Mouse (Mus musculus): ENCODE results near the gene Mptx2. TPM values are rescaled to one million over a fixed set of nuclear protein-coding genes. Genes with fewer than 3 reads are reported as not detected.

Gene Mptx2
- polyA plus RNA-seq (2015; fragmentation: Nextera tagmentation; extraction: Ambion mirVana), result not detected in 2 replicates

DNA sequence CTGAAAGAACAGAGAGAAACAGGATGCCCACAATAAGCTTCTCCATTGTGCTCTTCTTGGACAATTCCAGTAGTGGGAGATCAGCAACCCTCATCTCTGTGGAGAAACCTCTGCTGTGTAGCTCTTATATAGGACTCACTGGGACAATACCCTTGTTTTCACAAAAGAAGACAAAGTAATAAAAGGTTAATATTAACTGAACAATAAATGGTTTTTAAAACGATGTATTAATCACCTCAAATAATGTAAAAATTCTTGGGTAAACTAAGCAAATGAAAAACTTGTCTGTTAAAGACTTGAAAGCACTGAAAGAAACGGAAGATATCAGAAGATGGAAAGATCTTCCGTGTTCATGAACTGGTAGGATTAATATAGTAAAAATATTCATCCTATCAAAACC, at the start of gene Mptx2:
Mptx2 (minus strand) TSS at position 101 of the 400 bp plus-strand sequence.
- Histone ChIP-seq H3K36me3 (ENCODE audit: control insufficient read depth, insufficient read depth) (no peaks in the 10 kb centered on the region), H3K27ac (ENCODE audit: low read length) (no peak within 1 kb of the TSS)

DNA sequence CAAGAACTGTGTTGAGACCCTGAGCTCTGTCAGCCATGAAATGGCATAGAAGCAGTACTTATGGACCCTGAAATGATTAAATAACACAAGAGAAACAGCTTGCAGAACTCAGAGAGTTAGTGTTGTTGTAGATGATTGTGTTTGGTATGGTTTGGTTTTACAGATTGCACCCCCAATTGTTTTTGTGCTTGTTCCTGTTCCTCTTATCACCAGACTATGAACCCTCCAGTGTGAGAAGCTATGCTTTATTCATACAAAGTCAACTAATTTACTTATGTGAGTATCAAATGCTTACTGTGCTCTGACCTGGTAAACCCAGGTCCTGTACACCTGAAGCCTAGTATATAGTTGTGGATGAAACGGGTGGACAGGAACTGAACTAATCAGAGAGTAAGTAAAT, 49.0 kb upstream of the Mptx2 start:
- Histone ChIP-seq H3K4me3 (replicated peaks; ENCODE audit: low read length) (no peak overlapping the region), H3K27me3 (replicated peaks; ENCODE audit: control insufficient read depth, insufficient read depth, low read length) (no peaks in the 10 kb centered on the region), H3K27ac (ENCODE audit: low read length) (no peak overlapping the region), H3K4me2 (ENCODE audit: low read length) (no peak overlapping the region), H3K9me3 (ENCODE audit: control insufficient read depth, low read length) (no peaks in the 10 kb centered on the region), H3K4me1 (replicated peaks; ENCODE audit: control insufficient read depth, insufficient read depth, low read length) (peaks cover 7% of the 10 kb centered on the region; the same call in 1 of the 2 replicates), H3K36me3 (ENCODE audit: control insufficient read depth, insufficient read depth) (no peaks in the 10 kb centered on the region), H3K9ac (replicated peaks; ENCODE audit: low read depth, low read length) (no peak overlapping the region)
- ATAC-seq, result no peak
- 68% methylated on average over 1 of the region's 1 CpGs for WGBS

More for the DNA sequence above, at the start of gene Mptx2:
- Histone ChIP-seq H3K27me3 (replicated peaks; ENCODE audit: control insufficient read depth, insufficient read depth, low read length) (no peaks in the 10 kb centered on the region), H3K9ac (replicated peaks; ENCODE audit: low read depth, low read length) (no peak within 1 kb of the TSS), H3K4me2 (ENCODE audit: low read length) (no peak within 1 kb of the TSS), H3K4me1 (replicated peaks; ENCODE audit: control insufficient read depth, insufficient read depth, low read length) (no peaks in the 10 kb centered on the region), H3K9me3 (ENCODE audit: control insufficient read depth, low read length) (no peaks in the 10 kb centered on the region), H3K4me3 (replicated peaks; ENCODE audit: low read length) (no peak within 1 kb of the TSS)
- WGBS, result 80% methylated on average over 3 of the region's 3 CpGs
- ATAC-seq, result no peak

GRCm38 (mm10) chr1:173325395-173325794, 47.8 kb upstream of the Mptx2 start:
- ATAC-seq, result no peak
- no peak overlapping the region for H3K4me2 ChIP-seq (ENCODE audit: low read length)
- H3K9ac ChIP-seq (replicated peaks; ENCODE audit: low read depth, low read length), result no peak overlapping the region
- peaks cover 8% of the 10 kb centered on the region; the same call in 1 of the 2 replicates for H3K4me1 ChIP-seq (replicated peaks; ENCODE audit: control insufficient read depth, insufficient read depth, low read length)
- H3K4me3 ChIP-seq (replicated peaks; ENCODE audit: low read length), result no peak overlapping the region
- H3K9me3 ChIP-seq (ENCODE audit: control insufficient read depth, low read length), result no peaks in the 10 kb centered on the region
- no peaks in the 10 kb centered on the region for H3K27me3 ChIP-seq (replicated peaks; ENCODE audit: control insufficient read depth, insufficient read depth, low read length)
- no peak overlapping the region for H3K27ac ChIP-seq (ENCODE audit: low read length)
- WGBS, result 76% methylated on average over 1 of the region's 1 CpGs
- H3K36me3 ChIP-seq (ENCODE audit: control insufficient read depth, insufficient read depth), result no peaks in the 10 kb centered on the region

GRCm38 (mm10) chr1:173324961-173325360, 47.4 kb upstream of the Mptx2 start:
- ATAC-seq, result no peak
- WGBS, result 40% methylated on average over 4 of the region's 4 CpGs

DNA sequence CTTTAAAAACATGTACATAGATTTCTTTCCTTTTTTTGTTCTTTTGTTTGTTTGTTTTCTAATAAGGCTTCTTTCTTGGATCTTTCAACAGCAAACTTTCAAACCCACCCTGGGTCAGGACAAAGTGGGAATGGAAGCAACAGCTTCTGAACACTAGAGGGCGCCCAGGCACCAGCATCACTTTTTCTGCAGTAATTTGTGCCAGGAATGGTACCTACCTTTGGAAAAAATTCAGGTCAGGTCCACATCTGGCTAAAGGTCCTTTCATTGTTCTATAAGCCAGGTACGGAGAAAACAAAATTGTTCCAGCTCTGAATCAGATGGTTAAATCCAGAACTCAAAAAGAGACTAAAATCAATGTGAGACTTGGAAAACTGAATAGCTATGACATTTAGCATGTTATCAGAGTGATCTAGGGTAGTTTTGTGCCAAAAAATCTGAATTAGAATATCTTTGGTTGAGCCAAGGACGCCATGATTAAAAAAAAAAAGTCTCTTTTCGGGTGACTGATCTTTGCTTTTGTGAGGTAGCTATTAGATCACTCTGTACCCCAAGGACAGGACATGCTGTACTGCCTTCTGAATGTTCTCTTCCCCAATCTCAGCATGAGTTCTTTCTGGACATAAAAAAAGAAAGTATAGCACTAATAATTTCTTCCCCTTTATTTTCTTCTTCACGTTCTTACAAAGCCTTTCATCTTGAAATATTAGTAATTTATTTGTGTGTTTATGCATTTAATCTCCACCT, 46.4 kb upstream of the Mptx2 start:
- Histone ChIP-seq H3K36me3 (ENCODE audit: control insufficient read depth, insufficient read depth) (no peaks in the 10 kb centered on the region), H3K4me2 (ENCODE audit: low read length) (no peak overlapping the region), H3K9ac (replicated peaks; ENCODE audit: low read depth, low read length) (no peak overlapping the region), H3K4me1 (replicated peaks; ENCODE audit: control insufficient read depth, insufficient read depth, low read length) (peaks cover 8% of the 10 kb centered on the region; the same call in 1 of the 2 replicates), H3K4me3 (replicated peaks; ENCODE audit: low read length) (no peak overlapping the region), H3K27me3 (replicated peaks; ENCODE audit: control insufficient read depth, insufficient read depth, low read length) (no peaks in the 10 kb centered on the region), H3K27ac (ENCODE audit: low read length) (no peak overlapping the region), H3K9me3 (ENCODE audit: control insufficient read depth, low read length) (no peaks in the 10 kb centered on the region)
- ATAC-seq, result no peak
- 31% methylated on average over 5 of the region's 5 CpGs for WGBS

More at GRCm38 (mm10) chr1:173324961-173325360, 47.4 kb upstream of the Mptx2 start:
- Histone ChIP-seq H3K4me2 (ENCODE audit: low read length) (no peak overlapping the region), H3K4me1 (replicated peaks; ENCODE audit: control insufficient read depth, insufficient read depth, low read length) (peaks cover 8% of the 10 kb centered on the region; the same call in 1 of the 2 replicates), H3K27ac (ENCODE audit: low read length) (no peak overlapping the region), H3K4me3 (replicated peaks; ENCODE audit: low read length) (no peak overlapping the region), H3K9ac (replicated peaks; ENCODE audit: low read depth, low read length) (no peak overlapping the region), H3K36me3 (ENCODE audit: control insufficient read depth, insufficient read depth) (no peaks in the 10 kb centered on the region), H3K27me3 (replicated peaks; ENCODE audit: control insufficient read depth, insufficient read depth, low read length) (no peaks in the 10 kb centered on the region), H3K9me3 (ENCODE audit: control insufficient read depth, low read length) (no peaks in the 10 kb centered on the region)

DNA sequence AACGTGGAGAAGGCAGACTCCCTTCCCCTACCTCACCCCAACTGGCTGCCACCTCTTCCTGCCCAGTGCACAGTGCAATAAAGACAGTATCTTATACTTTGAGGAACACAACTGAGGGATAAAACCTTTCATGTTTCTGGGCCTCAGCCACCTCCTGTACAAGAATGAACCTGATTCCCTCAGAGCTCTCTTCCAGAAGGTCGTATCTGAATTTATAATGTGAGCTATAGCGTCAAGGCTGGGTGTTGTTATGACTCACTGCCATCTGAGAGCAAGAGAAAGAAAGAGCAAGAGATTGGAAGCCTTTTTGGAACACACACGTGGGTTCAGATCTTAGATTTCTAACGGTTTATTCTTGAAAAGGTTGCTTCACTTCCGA, 44.7 kb upstream of the Mptx2 start:
- Histone ChIP-seq H3K4me3 (replicated peaks; ENCODE audit: low read length) (no peak overlapping the region), H3K27ac (ENCODE audit: low read length) (no peak overlapping the region), H3K27me3 (replicated peaks; ENCODE audit: control insufficient read depth, insufficient read depth, low read length) (no peaks in the 10 kb centered on the region), H3K9ac (replicated peaks; ENCODE audit: low read depth, low read length) (no peak overlapping the region), H3K4me2 (ENCODE audit: low read length) (no peak overlapping the region), H3K36me3 (ENCODE audit: control insufficient read depth, insufficient read depth) (no peaks in the 10 kb centered on the region), H3K4me1 (replicated peaks; ENCODE audit: control insufficient read depth, insufficient read depth, low read length) (peaks cover 3% of the 10 kb centered on the region; the same call in 1 of the 2 replicates), H3K9me3 (ENCODE audit: control insufficient read depth, low read length) (no peaks in the 10 kb centered on the region)
- 61% methylated on average over 6 of the region's 6 CpGs for WGBS
- 0 out of 2 replicates have a peak, but pooled peaks have one; percentile 9 for ATAC-seq

- no peaks in the 10 kb centered on the region for H3K27me3 ChIP-seq (replicated peaks; ENCODE audit: control insufficient read depth, insufficient read depth, low read length)
- H3K27ac ChIP-seq (ENCODE audit: low read length), result no peak overlapping the region
- no peaks in the 10 kb centered on the region for H3K9me3 ChIP-seq (ENCODE audit: control insufficient read depth, low read length)
- no peak overlapping the region for H3K4me3 ChIP-seq (replicated peaks; ENCODE audit: low read length)
- peaks cover 3% of the 10 kb centered on the region; the same call in 1 of the 2 replicates for H3K4me1 ChIP-seq (replicated peaks; ENCODE audit: control insufficient read depth, insufficient read depth, low read length)
- 52% methylated on average over 8 of the region's 8 CpGs for WGBS
- no peak overlapping the region for H3K4me2 ChIP-seq (ENCODE audit: low read length)
- H3K36me3 ChIP-seq (ENCODE audit: control insufficient read depth, insufficient read depth), result no peaks in the 10 kb centered on the region
- peak; percentile 54; the same call in 1 of the 2 replicates for ATAC-seq
- H3K9ac ChIP-seq (replicated peaks; ENCODE audit: low read depth, low read length), result no peak overlapping the region
Measured at GRCm38 (mm10) chr1:173321593-173322248, 44.1 kb upstream of the Mptx2 start.

DNA sequence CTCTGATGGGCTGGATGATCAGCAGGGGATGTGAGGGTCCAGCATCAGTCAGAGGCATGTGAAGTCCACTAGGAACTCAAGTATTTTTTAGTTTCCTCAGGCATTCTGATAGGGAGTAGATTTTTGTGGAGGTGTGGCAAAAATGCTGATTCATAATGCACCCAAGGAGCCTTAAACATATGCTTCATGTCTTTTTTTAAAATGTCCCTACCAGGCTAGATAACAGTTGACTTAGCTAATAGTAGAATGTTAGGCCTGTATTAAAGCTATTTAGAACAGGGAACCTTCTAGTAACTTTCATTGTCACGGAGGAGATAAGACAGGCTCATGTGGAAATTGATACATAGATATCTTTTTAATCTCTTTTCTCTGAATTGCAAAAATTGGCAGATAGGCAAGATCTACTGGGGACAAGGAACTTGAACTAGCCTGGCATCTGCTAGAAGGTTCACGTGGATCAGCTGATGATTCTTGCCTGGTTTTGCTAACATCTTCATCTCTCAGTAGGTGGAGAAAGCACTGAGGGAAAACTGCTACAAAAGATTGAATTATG, 40.4 kb upstream of the Mptx2 start:
- no peak for ATAC-seq
- H3K4me1 ChIP-seq (replicated peaks; ENCODE audit: control insufficient read depth, insufficient read depth, low read length), result peaks cover 3% of the 10 kb centered on the region; the same call in 1 of the 2 replicates
- no peak overlapping the region for H3K9ac ChIP-seq (replicated peaks; ENCODE audit: low read depth, low read length)
- 92% methylated on average over 2 of the region's 2 CpGs for WGBS
- H3K4me2 ChIP-seq (ENCODE audit: low read length), result no peak overlapping the region
- H3K27me3 ChIP-seq (replicated peaks; ENCODE audit: control insufficient read depth, insufficient read depth, low read length), result no peaks in the 10 kb centered on the region
- H3K4me3 ChIP-seq (replicated peaks; ENCODE audit: low read length), result no peak overlapping the region
- no peak overlapping the region for H3K27ac ChIP-seq (ENCODE audit: low read length)
- H3K9me3 ChIP-seq (ENCODE audit: control insufficient read depth, low read length), result no peaks in the 10 kb centered on the region
- H3K36me3 ChIP-seq (ENCODE audit: control insufficient read depth, insufficient read depth), result no peaks in the 10 kb centered on the region

DNA sequence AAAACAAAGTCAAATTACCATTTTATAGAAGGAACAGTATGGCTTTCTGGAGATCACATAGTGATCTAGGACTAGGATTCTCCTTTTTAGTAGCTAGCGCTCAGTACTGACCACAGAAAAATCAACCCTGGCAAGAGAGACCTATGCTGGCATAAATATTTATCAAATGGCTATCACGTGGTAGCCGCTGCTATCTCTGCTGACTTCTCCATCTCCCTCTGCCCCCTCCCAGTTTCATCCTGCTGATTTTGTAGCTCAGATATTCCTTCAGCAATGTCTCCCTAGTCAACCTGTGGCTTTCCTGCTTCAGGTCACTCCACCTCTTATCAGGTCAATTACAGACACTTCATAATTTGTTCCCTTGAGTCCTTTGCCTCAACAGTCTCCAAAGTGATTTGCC, 38.1 kb upstream of the Mptx2 start:
- Histone ChIP-seq H3K36me3 (ENCODE audit: control insufficient read depth, insufficient read depth) (no peaks in the 10 kb centered on the region), H3K4me2 (ENCODE audit: low read length) (no peak overlapping the region), H3K4me3 (replicated peaks; ENCODE audit: low read length) (no peak overlapping the region), H3K27ac (ENCODE audit: low read length) (no peak overlapping the region), H3K27me3 (replicated peaks; ENCODE audit: control insufficient read depth, insufficient read depth, low read length) (no peaks in the 10 kb centered on the region), H3K9ac (replicated peaks; ENCODE audit: low read depth, low read length) (no peak overlapping the region), H3K9me3 (ENCODE audit: control insufficient read depth, low read length) (no peaks in the 10 kb centered on the region), H3K4me1 (replicated peaks; ENCODE audit: control insufficient read depth, insufficient read depth, low read length) (no peaks in the 10 kb centered on the region)
- WGBS, result 83% methylated on average over 3 of the region's 3 CpGs
- ATAC-seq, result no peak

Data from forebrain, embryonic 16.5 days (tissue).